Mouse (Mus musculus) cerebellum, postnatal 10 days (tissue): Measurements from ENCODE around the gene Rnaseh1.

ENCODE experiments used
- DNase-seq, 2 experiments: peaks; one replicate each; pipeline ENCODE4 v3.0.0; 2021; ENCODE audit warnings: mixed read lengths in 2 of 2

The Rnaseh1 gene

DNA sequence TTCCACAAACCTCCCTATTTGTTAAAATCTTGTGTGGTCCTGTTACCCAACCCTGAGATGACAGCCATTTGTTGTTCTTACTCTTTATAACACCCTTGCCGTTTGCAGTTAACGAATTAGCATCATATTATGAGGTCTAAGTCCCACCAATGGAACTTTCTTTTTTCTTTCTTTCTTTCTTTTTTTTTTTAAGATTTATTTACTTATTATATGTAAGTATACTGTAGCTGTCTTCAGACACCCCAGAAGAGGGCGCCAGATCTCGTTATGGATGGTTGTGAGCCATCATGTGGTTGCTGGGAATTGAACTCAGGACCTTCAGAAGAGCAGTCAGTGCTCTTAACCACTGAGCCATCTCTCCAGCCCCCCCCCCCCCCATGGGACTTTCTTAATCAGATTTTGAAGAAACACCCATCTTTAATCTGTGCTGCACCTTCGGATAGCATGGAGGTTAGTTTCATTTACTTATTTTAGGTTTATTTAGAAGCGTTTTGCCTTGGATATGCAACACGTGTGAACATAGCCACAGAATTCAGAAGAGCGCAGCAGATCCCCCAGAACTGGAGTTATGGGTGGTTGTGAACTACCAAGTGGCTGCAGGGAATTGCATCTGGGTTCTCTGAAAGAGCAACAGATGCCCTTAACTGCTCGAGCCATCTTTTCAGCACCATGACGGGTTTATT, 24.8 kb downstream of the Rnaseh1 start:
- no peak for DNase-seq

DNA sequence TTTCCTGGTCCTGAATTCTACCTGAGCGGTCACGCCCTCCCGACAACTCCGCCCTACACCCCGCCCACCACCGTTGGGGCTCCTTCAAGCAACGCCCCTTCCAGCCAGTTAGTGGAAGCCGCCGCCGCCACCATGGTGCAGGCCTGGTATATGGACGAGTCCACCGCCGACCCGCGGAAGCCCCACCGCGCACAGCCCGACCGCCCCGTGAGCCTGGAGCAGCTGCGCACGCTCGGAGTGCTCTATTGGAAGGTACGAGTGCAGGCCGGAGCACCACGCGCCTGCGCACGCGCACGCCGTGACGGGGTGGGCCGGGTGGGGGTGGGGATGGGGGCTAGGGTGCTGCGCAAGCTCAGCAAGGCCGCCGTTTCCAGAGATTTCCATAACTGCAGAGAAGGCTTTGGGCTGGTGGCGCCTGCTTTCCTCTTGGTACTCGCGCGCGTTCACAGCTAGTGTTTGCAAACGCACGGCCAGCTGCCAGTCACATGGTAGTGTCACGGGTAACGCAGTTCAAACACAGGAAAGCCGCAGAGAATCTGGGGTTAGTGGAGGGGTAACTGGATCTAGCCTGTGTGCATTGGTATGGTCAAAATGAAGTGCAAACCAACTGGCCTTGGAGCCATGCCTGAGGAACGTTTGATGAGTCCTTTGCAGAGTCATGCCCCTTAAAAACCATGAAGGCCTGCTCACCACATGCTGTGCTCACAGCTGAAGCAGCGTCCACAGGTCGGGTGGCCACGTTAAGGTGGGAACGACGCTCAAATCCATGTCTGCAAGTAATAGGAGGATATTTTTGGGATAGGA, 25.9 kb downstream of the Rnaseh1 start, which contains the start of gene Adi1:
Gene Adi1, plus strand, starts transcription at position 111 of the 804 bp plus-strand sequence.
- DNase-seq, result peak; percentile 87 to 92

DNA sequence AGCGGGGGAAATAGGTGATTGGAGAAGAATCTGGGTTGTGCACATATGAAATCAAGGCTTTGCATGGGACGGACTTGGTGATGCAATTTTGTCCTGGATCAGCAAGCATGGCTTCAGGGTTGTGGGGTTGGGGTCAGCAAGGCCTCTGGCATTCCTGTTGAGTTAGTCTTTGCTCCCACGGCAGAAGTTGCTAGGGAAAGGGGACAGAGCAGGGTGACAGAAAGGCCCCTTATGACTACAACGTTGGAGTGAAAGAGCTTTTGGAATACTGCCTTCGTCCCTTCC, 26.5 kb downstream of the Rnaseh1 start:
- no peak for DNase-seq

DNA sequence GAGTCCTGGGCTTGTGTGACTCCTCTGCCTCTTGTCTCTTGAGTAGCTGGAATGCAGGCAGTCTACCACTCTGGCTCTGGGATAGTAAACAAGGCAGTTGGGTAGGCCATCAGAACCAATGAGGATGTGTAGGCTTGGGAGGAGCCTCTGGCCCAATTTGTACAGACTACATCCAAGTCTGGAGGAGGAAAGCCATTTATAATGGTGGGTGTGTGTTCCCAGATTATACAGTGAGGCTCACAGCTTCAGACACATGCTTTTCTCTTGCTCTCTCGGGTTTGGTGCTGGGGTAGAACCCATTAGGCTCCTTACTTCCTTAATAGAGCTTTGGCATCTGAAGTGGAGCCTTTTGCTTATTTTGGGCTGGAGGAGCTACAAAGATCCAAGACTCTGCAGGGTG, 35.3 kb downstream of the Rnaseh1 start:
- no peak for DNase-seq

- DNase-seq, result no peak
Observed at GRCm38 (mm10) chr12:28685771-28686170, 36.4 kb downstream of the Rnaseh1 start.

GRCm38 (mm10) chr12:28686199-28686879, 36.9 kb downstream of the Rnaseh1 start:
- DNase-seq, result no peak

DNA sequence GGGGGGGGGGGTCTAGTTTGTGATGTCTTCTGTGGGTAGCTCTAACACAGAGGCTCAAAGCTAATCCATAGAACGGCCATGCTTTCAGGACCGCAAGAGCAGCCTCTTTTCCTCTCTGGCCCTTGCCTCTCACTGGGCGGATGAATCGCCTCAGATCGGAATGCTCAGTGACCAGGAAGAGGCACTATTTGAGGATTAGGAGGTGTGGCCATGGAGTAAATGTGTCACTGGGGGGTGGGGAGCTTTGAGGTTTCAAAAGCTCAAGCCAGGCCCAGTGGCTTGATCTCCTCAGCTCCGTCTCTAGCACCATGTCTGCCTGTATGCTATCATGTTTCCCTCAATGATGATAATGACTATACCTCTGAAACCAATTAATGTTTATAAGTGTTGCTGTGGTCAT, 39.6 kb downstream of the Rnaseh1 start:
- DNase-seq, result no peak

DNA sequence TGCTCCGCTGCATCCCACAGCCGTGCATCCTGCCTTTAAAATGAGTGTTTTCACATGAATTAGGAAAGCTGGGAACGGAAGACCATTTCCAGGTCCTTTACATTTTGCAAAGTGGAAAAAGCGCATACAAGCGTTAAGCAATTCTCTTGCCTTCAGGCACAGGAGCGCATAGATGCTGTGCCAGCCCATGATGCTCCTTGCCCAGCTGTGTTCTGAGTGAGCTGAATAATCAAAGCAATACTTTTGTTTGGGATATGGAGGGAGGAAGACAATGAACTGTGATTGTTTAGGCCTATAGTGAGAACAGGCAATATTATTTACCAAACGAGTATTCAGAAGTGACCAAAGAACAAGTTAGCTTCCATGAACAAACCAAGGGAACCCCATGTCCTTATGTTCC, 41.3 kb downstream of the Rnaseh1 start:
- no peak for DNase-seq

GRCm38 (mm10) chr12:28693738-28694137, 44.3 kb downstream of the Rnaseh1 start:
- DNase-seq, result no peak

DNA sequence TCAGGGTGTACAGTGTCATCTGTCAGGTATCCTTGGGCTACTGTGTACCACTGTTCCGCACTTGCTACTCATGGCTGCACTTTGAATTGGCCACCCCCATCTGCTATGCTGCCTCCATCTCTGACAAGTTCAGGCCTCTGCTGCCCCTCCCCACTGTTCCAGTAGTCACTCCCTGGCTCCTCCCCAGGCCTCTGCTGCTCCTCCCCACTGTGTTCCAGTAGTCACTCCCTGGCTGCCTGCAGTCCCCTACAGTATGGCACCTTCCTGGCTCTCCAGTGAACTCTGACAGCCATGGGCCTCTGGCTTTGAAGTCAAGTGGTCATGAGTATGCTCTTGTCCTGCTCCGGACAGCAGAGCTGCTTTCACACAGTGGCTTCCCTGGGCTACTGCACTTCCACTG, 44.8 kb downstream of the Rnaseh1 start:
- no peak for DNase-seq

- DNase-seq, result no peak
Observed at GRCm38 (mm10) chr12:28694776-28695175, 45.4 kb downstream of the Rnaseh1 start.

- DNase-seq, result no peak
Observed at GRCm38 (mm10) chr12:28697821-28698595, 48.6 kb downstream of the Rnaseh1 start.

DNA sequence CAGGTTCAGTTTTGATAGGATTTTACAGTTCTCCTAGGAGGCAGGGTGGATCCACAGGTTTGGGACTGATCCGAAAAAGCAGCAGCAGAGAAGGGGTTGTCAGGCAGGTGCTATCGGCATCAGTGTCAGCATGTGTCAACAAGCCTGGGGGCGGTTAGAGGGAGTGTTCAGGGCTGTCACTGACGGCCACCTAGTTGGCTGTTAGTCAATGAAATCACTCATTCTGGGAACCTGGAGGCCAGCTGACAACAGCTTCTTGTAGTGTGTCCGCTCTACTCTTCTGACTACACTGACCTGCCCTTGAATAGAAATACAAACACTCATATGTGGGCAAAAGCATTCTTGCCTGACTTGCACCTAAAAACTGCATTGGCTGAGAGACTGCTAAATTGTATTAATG, 49.7 kb downstream of the Rnaseh1 start:
- DNase-seq, result peak in 1 of 2 experiments; percentile 24

DNA sequence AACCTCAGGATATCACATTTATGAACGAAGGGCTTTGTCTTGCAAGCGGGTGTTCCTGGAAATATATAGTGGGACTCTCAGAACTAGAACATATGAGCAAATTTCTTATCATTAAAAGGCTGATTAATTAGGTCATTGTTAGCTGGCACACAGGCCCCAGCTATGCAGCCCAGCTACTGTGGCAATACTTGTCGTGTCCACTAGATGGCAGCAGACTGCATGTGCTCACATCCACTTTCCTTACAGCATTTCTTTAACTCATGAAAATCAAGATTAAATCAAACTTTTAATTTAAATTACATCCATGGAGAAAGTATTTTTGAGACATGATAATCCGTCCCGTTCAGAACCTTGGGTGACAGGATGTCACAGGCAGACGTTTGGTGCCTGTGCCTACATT, 50.3 kb downstream of the Rnaseh1 start:
- DNase-seq, result peak; percentile 87 to 92

DNA sequence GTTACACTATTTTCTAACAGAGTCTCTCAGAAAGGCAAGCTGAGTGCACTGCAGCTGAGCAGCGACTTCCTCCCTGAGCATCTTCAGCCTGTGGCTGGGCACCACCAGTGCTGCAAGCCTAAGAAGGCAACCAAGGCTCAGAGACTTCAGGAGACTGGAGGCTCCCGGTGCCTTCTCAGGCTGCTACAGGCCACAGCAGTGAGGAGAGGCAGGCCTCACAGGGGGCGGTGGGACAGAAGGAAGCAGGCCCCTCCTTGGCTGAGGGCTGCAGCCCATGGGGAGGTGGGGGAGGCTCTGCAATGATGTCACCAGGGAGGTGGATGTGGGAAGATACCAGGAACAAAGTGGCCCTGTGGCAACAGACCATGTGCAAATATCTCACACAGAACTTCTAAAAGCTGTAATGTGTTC, 50.7 kb downstream of the Rnaseh1 start:
- DNase-seq, result peak; percentile 49 to 60

DNA sequence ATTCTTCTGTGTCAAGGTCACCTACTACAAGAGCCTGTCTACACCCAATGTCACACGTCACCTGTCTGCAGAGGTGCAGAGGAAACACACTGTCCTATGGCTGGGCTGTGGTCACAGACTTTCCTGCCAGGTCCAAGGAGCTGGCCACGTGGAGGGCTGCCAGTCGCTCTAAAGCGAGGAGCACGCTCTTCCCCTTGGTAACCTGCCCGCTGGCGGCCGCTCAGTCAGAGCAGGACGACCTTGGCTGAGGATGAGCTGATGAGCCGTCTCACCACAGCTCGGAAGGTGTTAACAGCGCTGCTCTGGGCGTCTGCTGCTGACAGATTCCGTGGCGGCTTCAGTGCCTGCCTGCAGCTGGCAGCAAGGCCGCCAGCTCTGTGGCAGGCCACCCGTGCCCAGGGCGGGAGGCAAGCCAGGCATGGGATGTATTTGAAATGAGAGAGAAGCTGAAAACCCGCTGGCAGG, 51.2 kb downstream of the Rnaseh1 start:
- DNase-seq, result peak; percentile 96 to 97

DNA sequence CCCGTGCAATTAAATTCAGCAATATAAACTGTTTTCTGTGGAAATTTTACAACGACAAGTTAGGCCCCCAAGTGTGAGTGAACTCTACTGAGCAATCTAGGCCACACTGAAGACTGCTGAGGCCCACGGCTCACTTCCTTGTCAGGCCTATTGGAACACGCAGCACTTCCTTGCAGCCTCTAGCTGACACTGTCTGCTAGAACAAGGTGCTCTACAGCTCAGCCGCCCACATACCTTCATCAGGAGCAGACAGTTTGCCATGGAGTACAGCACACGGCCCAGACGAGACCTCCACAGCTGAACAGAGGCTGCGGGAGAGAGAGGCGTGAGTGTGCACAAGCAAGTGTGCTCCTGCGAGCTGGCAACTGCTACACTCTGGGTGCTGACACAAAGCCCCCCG, 51.9 kb downstream of the Rnaseh1 start:
- peak; percentile 24 to 28 for DNase-seq

- peak; percentile 32 to 36 for DNase-seq
Observed at GRCm38 (mm10) chr12:28704381-28704780, 55.0 kb downstream of the Rnaseh1 start.

GRCm38 (mm10) chr12:28705204-28705603, 55.8 kb downstream of the Rnaseh1 start:
- DNase-seq, result no peak

DNA sequence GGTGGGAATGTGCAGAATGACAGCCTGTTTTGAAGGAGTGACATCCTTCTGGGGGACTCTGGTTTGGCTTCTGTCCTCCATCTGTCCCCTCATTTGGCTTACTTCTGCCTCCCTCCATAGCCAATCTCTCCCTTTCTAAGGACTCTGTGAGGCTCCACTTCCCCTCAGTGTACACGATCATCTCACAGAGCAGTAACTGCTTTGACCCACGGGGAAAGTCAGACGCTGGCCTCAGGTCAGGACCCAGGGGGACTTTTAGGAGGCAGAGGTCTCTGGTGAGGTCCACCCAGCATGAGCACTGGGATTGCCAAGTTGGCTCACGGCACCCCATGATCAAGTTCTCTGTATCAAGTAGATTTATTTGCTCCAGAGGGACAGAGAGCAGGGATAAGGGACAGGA, 58.8 kb downstream of the Rnaseh1 start:
- no peak for DNase-seq
